Mouse (Mus musculus) 3134 (cell line): ENCODE measurements around the gene Olfr1199.

Experiments
- DNase-seq: peaks from one replicate; pipeline ENCODE4 v3.0.0-alpha.2; 2011; ENCODE audit warnings: low spot score; ENCODE audit not compliant: insufficient read length; ENCODE audit errors: extremely low read depth

Gene Olfr1199

DNA sequence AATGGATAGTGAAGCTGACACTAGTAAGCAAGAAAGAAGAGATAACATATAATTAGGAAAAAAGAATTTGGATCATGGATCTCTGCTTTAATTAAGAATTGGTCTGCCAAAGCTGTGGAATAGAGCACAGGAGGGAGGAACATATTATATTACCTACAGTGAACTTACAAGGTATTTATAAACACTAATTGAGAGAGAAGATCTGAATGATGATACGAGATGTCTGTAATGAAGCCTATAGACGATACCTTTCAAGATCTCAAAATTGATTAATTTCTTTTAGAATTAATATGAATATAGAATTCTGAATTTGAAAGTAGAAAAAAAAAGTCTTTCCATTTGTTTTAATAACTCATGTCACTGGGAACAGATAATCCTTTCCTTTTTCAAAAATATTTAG lies at the start of gene Olfr1199:
Gene Olfr1199 (minus strand): TSS at position 101 of the 400 bp plus-strand sequence.
- no peak for DNase-seq

DNA sequence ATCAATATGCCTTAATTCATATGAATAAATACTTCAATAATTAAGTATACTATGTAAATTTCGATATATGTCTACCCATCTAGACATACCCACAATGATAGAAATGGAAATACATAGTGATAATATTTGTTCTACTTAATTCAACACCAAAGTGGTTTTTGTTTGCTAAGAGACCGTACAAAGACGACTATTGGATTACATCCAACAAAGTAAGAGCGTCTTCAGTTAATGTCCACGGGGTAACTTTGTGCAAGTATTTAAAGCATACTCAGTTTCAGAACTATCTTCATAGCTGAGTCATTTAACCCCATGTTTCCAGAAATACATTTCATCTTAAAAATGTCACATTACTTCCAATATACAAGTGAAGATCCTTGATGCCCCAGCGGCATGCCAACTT lies 32.5 kb upstream of the Olfr1199 start, which contains the start of gene Olfr1201:
Gene Olfr1201 (plus strand): TSS at position 301 of the 400 bp plus-strand sequence.
- DNase-seq = no peak

DNA sequence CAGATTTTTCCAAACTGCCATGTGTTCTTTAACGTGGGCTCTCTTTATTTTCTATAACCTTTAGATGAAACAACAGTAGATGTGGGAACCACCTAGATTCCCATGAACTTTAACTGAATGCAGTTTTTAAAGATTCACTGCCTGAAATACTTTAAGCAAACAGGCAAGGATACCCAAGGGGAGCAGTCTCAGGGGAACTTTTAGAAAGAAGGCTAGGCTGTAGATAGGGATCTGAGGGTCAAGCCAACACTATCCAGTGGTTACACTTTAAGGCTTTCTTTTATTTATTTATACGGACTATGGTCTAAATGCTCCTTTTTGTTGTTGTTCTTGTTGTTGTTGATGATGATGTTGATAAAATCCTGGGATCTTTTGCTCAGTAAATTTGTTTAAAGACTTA lies 10.1 kb upstream of the Olfr1199 start, which contains the start of gene Olfr1200:
Gene Olfr1200 (minus strand): TSS at position 101 of the 400 bp plus-strand sequence.
- DNase-seq = no peak

DNA sequence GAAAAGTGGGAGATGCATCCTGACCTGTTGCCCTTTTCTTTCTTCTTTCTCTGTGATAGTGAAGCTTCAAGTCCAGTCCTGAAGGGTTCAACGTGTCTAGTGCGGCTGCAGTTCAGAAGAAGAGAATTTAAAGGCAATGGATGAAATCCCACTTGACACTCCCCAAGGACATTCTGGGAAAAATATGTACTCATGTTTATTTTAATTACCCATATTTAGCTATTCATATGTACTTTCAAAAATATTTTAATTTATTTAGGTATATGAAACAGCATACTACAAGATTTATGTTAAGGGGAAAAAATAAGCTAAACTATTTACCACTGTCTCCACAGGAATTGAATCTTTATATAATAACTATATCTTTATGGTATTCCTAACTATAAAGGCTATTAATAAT lies 9.0 kb downstream of the Olfr1199 start, which contains the start of gene Olfr1198:
Gene Olfr1198 (minus strand): TSS at position 101 of the 400 bp plus-strand sequence.
- DNase-seq = no peak

DNA sequence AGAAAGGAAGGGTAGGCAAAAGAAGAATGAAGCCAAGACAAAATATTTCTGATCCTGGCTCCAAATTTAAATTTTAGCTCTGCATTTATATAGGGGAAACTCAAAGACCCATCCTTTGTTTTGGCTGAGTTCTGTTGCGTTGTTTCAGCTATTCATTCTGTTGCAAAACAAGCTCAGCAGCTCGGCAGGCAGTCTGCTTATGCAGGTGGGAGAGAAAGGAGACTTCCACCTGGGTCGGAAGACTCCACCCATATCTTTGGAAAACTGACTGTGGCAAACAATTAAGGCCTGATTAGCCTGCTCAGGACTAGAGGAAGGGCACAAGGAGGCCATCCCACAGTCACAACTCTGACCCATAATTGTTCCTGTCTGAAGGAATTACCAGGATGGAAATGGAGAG lies 16.9 kb downstream of the Olfr1199 start:
- no peak for DNase-seq

DNA sequence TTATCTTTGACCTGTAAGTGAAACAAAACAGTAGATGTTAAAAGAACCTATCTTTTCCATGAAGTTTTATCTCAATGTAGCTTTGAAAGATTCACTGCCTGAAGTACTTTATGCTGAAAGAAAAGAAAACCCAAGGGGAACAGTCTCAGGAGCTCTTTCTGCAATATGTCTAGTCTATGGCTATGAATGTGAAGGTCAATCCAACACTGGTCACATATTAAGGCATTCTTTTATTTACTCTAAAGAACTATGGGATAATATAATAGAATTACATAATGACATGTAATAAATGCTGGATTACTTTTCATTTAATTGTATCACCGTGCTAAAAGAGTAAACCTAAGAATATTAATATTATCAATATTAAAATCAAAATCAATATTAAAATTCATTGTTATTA lies 28.0 kb downstream of the Olfr1199 start, which contains the start of gene Olfr1197:
Gene Olfr1197 (minus strand): TSS at position 101 of the 400 bp plus-strand sequence.
- no peak for DNase-seq

DNA sequence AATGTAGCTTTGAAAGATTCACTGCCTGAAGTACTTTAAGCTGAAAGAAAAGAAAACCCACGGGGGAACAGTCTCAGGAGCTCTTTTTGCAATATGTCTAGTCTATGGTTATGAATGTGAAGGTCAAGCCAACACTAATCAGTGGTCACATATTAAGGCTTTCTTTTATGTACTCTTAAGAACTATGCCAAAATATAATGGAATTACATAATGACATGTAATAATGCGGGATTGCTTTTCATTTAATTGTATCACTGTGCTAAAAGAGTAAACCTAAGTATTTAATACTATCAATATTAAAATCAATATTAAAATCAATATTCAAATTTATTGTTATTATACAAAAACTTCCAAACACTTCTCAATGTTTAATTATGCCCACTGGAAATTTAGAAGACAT lies 55.8 kb downstream of the Olfr1199 start, which contains the start of gene Olfr1196:
Gene Olfr1196 (minus strand): TSS at position 101 of the 400 bp plus-strand sequence.
- DNase-seq = no peak
